Mouse (Mus musculus) adrenal gland, postnatal 36 days (tissue): ENCODE measurements around the gene Dda1. TPM values are rescaled to one million over a fixed set of nuclear protein-coding genes. Genes with fewer than 3 reads are reported as not detected.
"Not testable (repeated sequence)": the region's sequence is repeated elsewhere in the genome, so short reads cannot be mapped to it uniquely, and the experiment has no call there.

Experiments used
- DNase-seq, 2 experiments: peaks; one replicate each; pipeline ENCODE4 v3.0.0; 2021; ENCODE audit warnings: mixed read lengths in 1 of 2
- long read RNA-seq, 2 experiments: library from polyadenylated mRNA; stranded (forward); transcript quantifications; one replicate each; pipeline ENCODE4 v2.0.0; 2021; ENCODE audit warnings: borderline sequencing depth in 2 of 2
- total RNA-seq, 2 experiments: library from RNA; stranded (reverse); gene quantifications; 2 replicates each; pipeline ENCODE4 v1.2.3; 2021

Gene Dda1
- total RNA-seq, result 10 to 100 TPM; 57.7 to 62.3 TPM
- long read RNA-seq, experiment 1, transcript Dda1-204 (4 exons, 1,881 nt), result minor isoform, 5 of 138 reads
- long read RNA-seq, experiment 1, transcript Dda1-205 (5 exons, 1,929 nt), result minor isoform, 9 of 138 reads
- long read RNA-seq, experiment 1, transcript Dda1-202 (5 exons, 1,933 nt), result major isoform, 85 of 138 reads
- long read RNA-seq, experiment 1, partial matches to known transcripts, result 29 of 138 reads
- long read RNA-seq, experiment 1, other reads (novel, unspliced or antisense), result 6 of 138 reads
- long read RNA-seq, experiment 2, transcript Dda1-202 (5 exons, 1,933 nt), result major isoform, 39 of 54 reads
- long read RNA-seq, experiment 2, transcript Dda1-204 (4 exons, 1,881 nt), result minor isoform, 5 of 54 reads
- long read RNA-seq, experiment 2, partial matches to known transcripts, result 0 of 54 reads
- long read RNA-seq, experiment 2, other reads (novel, unspliced or antisense), result 4 of 54 reads

- peak; percentile 98 for DNase-seq
Measured at GRCm38 (mm10) chr8:71468916-71469315, at the start of gene Dda1. TSS of gene Dda1 (plus strand) at chr8:71469199.

- no peak for DNase-seq
Measured at GRCm38 (mm10) chr8:71422121-71422520, 46.9 kb upstream of the Dda1 start.

- not testable (repeated sequence) for DNase-seq
Measured at GRCm38 (mm10) chr8:71432935-71433334, 36.1 kb upstream of the Dda1 start.

GRCm38 (mm10) chr8:71437041-71437440 lies 32.0 kb upstream of the Dda1 start:
- no peak for DNase-seq

GRCm38 (mm10) chr8:71441404-71441803 lies 27.6 kb upstream of the Dda1 start:
- DNase-seq, result peak; percentile 54 to 55

GRCm38 (mm10) chr8:71445096-71445495 lies 23.9 kb upstream of the Dda1 start:
- no peak for DNase-seq

GRCm38 (mm10) chr8:71451337-71451736 lies 17.7 kb upstream of the Dda1 start:
- DNase-seq, result no peak

GRCm38 (mm10) chr8:71451777-71452176 lies 17.2 kb upstream of the Dda1 start:
- DNase-seq, result no peak

- no peak for DNase-seq
Measured at GRCm38 (mm10) chr8:71452669-71453068, 16.3 kb upstream of the Dda1 start.

GRCm38 (mm10) chr8:71454668-71455067 lies 14.3 kb upstream of the Dda1 start:
- no peak for DNase-seq

- no peak for DNase-seq
Measured at GRCm38 (mm10) chr8:71456906-71457305, 12.1 kb upstream of the Dda1 start.

- DNase-seq, result no peak
Measured at GRCm38 (mm10) chr8:71457659-71458270, 11.2 kb upstream of the Dda1 start.

GRCm38 (mm10) chr8:71460716-71461115 lies 8.3 kb upstream of the Dda1 start:
- peak in 1 of 2 experiments; percentile 56 for DNase-seq

GRCm38 (mm10) chr8:71461152-71461840 lies 7.7 kb upstream of the Dda1 start:
- no peak for DNase-seq

GRCm38 (mm10) chr8:71462191-71462590 lies 6.8 kb upstream of the Dda1 start:
- DNase-seq, result no peak

- peak; percentile 66 to 77 for DNase-seq
Measured at GRCm38 (mm10) chr8:71462786-71463185, 6.2 kb upstream of the Dda1 start.

GRCm38 (mm10) chr8:71463188-71464033 lies 5.6 kb upstream of the Dda1 start, which contains the start of gene Abhd8:
TSS of gene Abhd8 (minus strand) at chr8:71463655.
- DNase-seq, result peak; percentile 97 to 98

- peak; percentile 96 to 98 for DNase-seq
Measured at GRCm38 (mm10) chr8:71464513-71465500, 4.2 kb upstream of the Dda1 start, which contains the start of gene Mrpl34. TSS of gene Mrpl34 (plus strand) at chr8:71464959.

GRCm38 (mm10) chr8:71465733-71466132 lies 3.3 kb upstream of the Dda1 start:
- DNase-seq, result no peak

- no peak for DNase-seq
Measured at GRCm38 (mm10) chr8:71466198-71466597, 2.8 kb upstream of the Dda1 start.
